Mouse (Mus musculus) right cerebral cortex, adult 18-20 months (tissue): ENCODE measurements at regions not wholly inside any gene's neighbourhood (a gene's known extent, or its start where the extent isn't known, plus 50 kb on each side); places are given as distances from the start of the nearest gene placed in this dataset.

Experiments
- DNase-seq: peaks from one replicate; pipeline ENCODE4 v3.0.0; 2022; ENCODE audit warnings: mixed read lengths

GRCm38 (mm10) chr9:84178705-84179104 lies 253.8 kb downstream of the Bckdhb start:
- peak; percentile 19 for DNase-seq

- peak; percentile 6 for DNase-seq
These were observed 254.3 kb downstream of the Bckdhb start for GRCm38 (mm10) chr9:84179238-84179637.

- no peak for DNase-seq
These were observed 258.9 kb downstream of the Bckdhb start for GRCm38 (mm10) chr9:84183637-84184374.

GRCm38 (mm10) chr9:84187531-84187930 lies 262.6 kb downstream of the Bckdhb start:
- DNase-seq, result no peak

- DNase-seq, result no peak
These were observed 268.5 kb downstream of the Bckdhb start for GRCm38 (mm10) chr9:84193405-84193804.

GRCm38 (mm10) chr9:84194716-84195115 lies 269.8 kb downstream of the Bckdhb start:
- peak; percentile 75 for DNase-seq

- no peak for DNase-seq
These were observed 270.4 kb downstream of the Bckdhb start for GRCm38 (mm10) chr9:84195338-84195737.

- peak; percentile 17 for DNase-seq
These were observed 275.3 kb downstream of the Bckdhb start for GRCm38 (mm10) chr9:84200208-84200607.

- DNase-seq, result no peak
These were observed 279.1 kb downstream of the Bckdhb start for GRCm38 (mm10) chr9:84204056-84204455.

- no peak for DNase-seq
These were observed 315.6 kb downstream of the Bckdhb start for GRCm38 (mm10) chr9:84240491-84240975.

GRCm38 (mm10) chr9:84249765-84250164 lies 324.8 kb downstream of the Bckdhb start:
- no peak for DNase-seq

GRCm38 (mm10) chr9:84253022-84253991 lies 328.4 kb downstream of the Bckdhb start:
- DNase-seq, result peak; percentile 20

GRCm38 (mm10) chr9:84258488-84258887 lies 333.5 kb downstream of the Bckdhb start:
- DNase-seq, result no peak

- DNase-seq, result no peak
These were observed 334.8 kb downstream of the Bckdhb start for GRCm38 (mm10) chr9:84259751-84260150.

GRCm38 (mm10) chr9:84262151-84262550 lies 337.2 kb downstream of the Bckdhb start:
- DNase-seq, result no peak

- no peak for DNase-seq
These were observed 342.0 kb downstream of the Bckdhb start for GRCm38 (mm10) chr9:84266974-84267373.

- DNase-seq, result no peak
These were observed 349.7 kb downstream of the Bckdhb start for GRCm38 (mm10) chr9:84274608-84275007.

GRCm38 (mm10) chr9:84278295-84278694 lies 353.4 kb downstream of the Bckdhb start:
- DNase-seq, result no peak

- DNase-seq, result no peak
These were observed 353.8 kb downstream of the Bckdhb start for GRCm38 (mm10) chr9:84278731-84279130.

- DNase-seq, result no peak
These were observed 356.0 kb downstream of the Bckdhb start for GRCm38 (mm10) chr9:84280898-84281297.

GRCm38 (mm10) chr9:84281610-84282009 lies 356.7 kb downstream of the Bckdhb start:
- peak; percentile 11 for DNase-seq

GRCm38 (mm10) chr9:84283296-84283695 lies 358.4 kb downstream of the Bckdhb start:
- no peak for DNase-seq

- no peak for DNase-seq
These were observed 360.7 kb downstream of the Bckdhb start for GRCm38 (mm10) chr9:84285604-84286003.

- no peak for DNase-seq
These were observed 370.9 kb downstream of the Bckdhb start for GRCm38 (mm10) chr9:84295891-84296290.
